Mouse (Mus musculus) neural tube, embryonic 11.5 days (tissue): Measurements from ENCODE around the gene Slc35c1. TPM values are rescaled to one million over a fixed set of nuclear protein-coding genes. Genes with fewer than 3 reads are reported as not detected.
"Not testable (repeated sequence)": the region's sequence is repeated elsewhere in the genome, so short reads cannot be mapped to it uniquely, and the experiment has no call there.

ENCODE experiments used
- ATAC-seq: fragments of 200-750 bp; cut with Nextera tagmentation; 2 replicates; pipeline ENCODE4 v1.8.0; 2017; ENCODE audit warnings: moderate number of reproducible peaks, mild to moderate bottlenecking, moderate TSS enrichment, moderate library complexity; ENCODE audit not compliant: insufficient read depth, low FRiP score, low TSS enrichment
- DNase-seq: peaks from one replicate; pipeline ENCODE4 v3.0.0-alpha.2; 2015; ENCODE audit warnings: low spot score
- H3K27ac ChIP-seq: fragments of 300-500 bp; sonication (generic); 2 replicates; pipeline ENCODE4 v1.5.1; 2014; ENCODE audit warnings: low read depth, mild to moderate bottlenecking, low read length
- H3K27me3 ChIP-seq: fragments of 300-500 bp; sonication (generic); 2 replicates; pipeline ENCODE4 v1.6.1; 2014; ENCODE audit warnings: mild to moderate bottlenecking, low read length, mixed read lengths; ENCODE audit not compliant: control insufficient read depth, insufficient read depth
- H3K36me3 ChIP-seq: fragments of 300-500 bp; sonication (generic); 2 replicates; pipeline ENCODE4 v1.6.1; 2014; ENCODE audit warnings: mild to moderate bottlenecking, low read length, moderate library complexity, mixed read lengths; ENCODE audit not compliant: control insufficient read depth, insufficient read depth
- H3K4me1 ChIP-seq: fragments of 300-500 bp; sonication (generic); 2 replicates; pipeline ENCODE4 v1.6.1; 2014; ENCODE audit warnings: low read length, mixed read lengths; ENCODE audit not compliant: control insufficient read depth, insufficient read depth
- H3K4me2 ChIP-seq: fragments of 300-500 bp; sonication (generic); 2 replicates; pipeline ENCODE4 v1.6.1; 2014; ENCODE audit warnings: low read depth, mild to moderate bottlenecking, moderate library complexity
- H3K4me3 ChIP-seq: fragments of 300-500 bp; sonication (generic); 2 replicates; pipeline ENCODE4 v1.5.1; 2014; ENCODE audit warnings: low read depth, low read length
- H3K9ac ChIP-seq: fragments of 300-500 bp; sonication (generic); 2 replicates; pipeline ENCODE4 v1.6.1; 2014; ENCODE audit warnings: mild to moderate bottlenecking, low read length
- H3K9me3 ChIP-seq: fragments of 300-500 bp; sonication (generic); 2 replicates; pipeline ENCODE4 v1.6.1; 2016; ENCODE audit warnings: low read length; ENCODE audit not compliant: control insufficient read depth
- WGBS: fragments of 180-500 bp; shearing (Covaris S2); extraction: QIAGEN DNeasy Blood & Tissue Kit; methylation state at CpG from one replicate; pipeline ENCODE4 v1.1.7; 2014; 5-methylcytosine and 5-hydroxymethylcytosine counted together
- polyA plus RNA-seq: library from polyadenylated mRNA; unstranded; fragments of >200 nt; fragmentation: Nextera tagmentation; extraction: Ambion mirVana; gene quantifications from 2 replicates; pipeline ENCODE4 v1.2.1, GENCODE M21; 2014

The Slc35c1 gene
- polyA plus RNA-seq, 1 experiment from 2014 or later = 12.7 TPM

DNA sequence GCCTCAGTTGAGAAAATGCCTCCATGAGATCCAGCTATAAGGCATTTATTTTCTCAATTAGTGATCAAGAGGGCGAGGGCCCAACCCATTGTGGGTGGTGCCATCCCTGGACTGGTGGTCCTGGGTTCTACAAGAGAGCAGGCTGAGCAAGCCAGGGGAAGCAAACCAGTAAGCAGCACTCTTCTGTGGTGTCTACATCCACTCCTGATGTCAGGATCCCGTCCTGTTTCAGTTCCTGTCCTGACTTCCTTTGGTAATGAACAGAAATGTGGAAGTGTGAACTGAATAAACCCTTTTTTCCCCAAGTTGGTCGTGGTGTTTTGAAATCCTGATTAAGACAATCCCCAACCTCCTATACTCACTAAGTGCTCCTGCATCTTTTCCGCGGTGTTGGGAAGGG is 23.2 kb upstream of the Slc35c1 start:
- Histone ChIP-seq H3K36me3 (no peaks in the 10 kb centered on the region), H3K4me2 (no peak overlapping the region), H3K4me1 (peaks cover 8% of the 10 kb centered on the region; the same call in 1 of the 2 replicates), H3K27ac (no peak overlapping the region), H3K9ac (no peak overlapping the region), H3K4me3 (no peak overlapping the region), H3K9me3 (no peaks in the 10 kb centered on the region), H3K27me3 (peaks cover 18% of the 10 kb centered on the region)
- no peak for ATAC-seq
- DNase-seq = no peak
- WGBS = 47% methylated on average over 5 of the region's 5 CpGs

DNA sequence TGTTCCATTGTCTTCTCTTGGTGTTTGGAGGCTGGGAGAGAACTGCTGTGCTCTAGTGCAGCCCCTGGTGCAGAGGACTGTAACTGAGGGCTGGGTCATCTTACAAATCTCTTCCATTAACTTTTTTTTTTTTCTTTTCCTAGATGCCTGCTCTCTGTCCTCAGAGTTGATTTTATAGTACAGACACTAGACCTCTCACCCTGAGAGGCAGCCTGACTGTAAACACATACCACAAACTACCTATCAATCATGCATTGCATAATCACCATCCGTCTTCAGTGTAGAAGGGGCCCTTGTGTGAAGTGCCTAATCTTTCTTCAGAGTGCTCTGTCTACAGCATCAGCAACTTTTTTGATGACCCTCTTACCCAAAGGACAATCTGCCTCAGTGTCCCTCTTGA is 22.2 kb upstream of the Slc35c1 start:
- no peaks in the 10 kb centered on the region for H3K36me3 ChIP-seq
- no peak overlapping the region for H3K4me2 ChIP-seq
- no peak for DNase-seq
- no peak overlapping the region for H3K4me3 ChIP-seq
- no peak overlapping the region for H3K9ac ChIP-seq
- peaks cover 8% of the 10 kb centered on the region; the same call in 1 of the 2 replicates for H3K4me1 ChIP-seq
- H3K9me3 ChIP-seq = no peaks in the 10 kb centered on the region
- no peak overlapping the region for H3K27ac ChIP-seq
- H3K27me3 ChIP-seq = peaks cover 18% of the 10 kb centered on the region
- WGBS = 88% methylated on average over 1 of the region's 1 CpGs
- no peak for ATAC-seq

DNA sequence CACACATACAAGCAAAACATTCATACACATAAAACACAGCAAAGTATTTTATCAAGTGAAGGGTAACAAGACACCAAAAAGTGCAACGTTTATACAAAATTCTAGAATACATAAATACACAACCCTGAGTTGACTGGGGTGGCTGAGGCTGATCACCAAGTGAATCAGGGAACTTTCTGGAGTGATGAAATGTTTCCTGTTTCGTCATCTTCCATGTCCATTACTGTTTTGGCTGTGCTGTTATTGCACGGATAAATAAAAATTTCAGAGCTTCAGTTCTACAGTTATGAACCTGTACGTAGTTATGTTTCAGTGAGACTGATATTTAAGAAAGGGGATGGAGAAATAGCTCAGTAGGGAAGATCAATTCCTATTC is 18.0 kb upstream of the Slc35c1 start:
- no peak overlapping the region for H3K4me2 ChIP-seq
- WGBS = 91% methylated on average over 4 of the region's 4 CpGs
- H3K4me1 ChIP-seq = no peaks in the 10 kb centered on the region
- H3K27me3 ChIP-seq = no peaks in the 10 kb centered on the region
- no peaks in the 10 kb centered on the region for H3K36me3 ChIP-seq
- no peak overlapping the region for H3K27ac ChIP-seq
- no peaks in the 10 kb centered on the region for H3K9me3 ChIP-seq
- H3K4me3 ChIP-seq = no peak overlapping the region
- H3K9ac ChIP-seq = no peak overlapping the region
- ATAC-seq (no peak), DNase-seq (no peak)

DNA sequence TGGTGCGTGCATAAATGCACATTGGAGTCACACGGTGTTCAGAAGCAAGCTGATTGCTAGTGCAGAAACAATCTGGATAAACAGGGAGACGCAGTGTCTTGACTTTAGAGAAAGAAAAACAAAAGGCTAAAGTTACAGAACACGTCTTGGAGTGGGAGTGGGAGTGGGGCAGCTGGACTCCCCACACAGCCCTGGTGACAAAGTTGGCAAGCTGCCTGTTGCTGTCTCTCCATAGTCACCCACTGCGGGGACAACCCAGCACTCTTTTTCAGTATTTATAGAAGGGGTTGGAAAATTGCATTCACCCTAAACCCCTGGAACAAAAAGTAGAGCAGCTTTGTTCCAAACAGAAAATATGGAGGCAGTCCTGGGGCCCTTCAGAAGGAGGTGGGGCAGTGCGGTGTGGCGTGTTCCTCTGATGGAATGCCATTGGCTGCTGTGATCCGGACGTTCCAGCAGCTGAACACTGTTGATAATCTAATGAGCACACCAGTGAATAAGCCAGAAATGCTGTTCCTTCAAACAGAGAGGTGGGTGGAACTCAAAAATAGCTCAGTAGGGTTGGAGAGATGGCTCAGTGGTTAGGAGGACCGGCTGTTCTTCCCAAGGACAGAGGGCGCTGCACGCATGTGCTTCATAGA is 17.5 kb upstream of the Slc35c1 start:
- H3K4me1 ChIP-seq = no peaks in the 10 kb centered on the region
- no peak overlapping the region for H3K9ac ChIP-seq
- no peak for ATAC-seq
- H3K4me3 ChIP-seq = no peak overlapping the region
- H3K27ac ChIP-seq = no peak overlapping the region
- DNase-seq = no peak
- no peaks in the 10 kb centered on the region for H3K36me3 ChIP-seq
- no peaks in the 10 kb centered on the region for H3K9me3 ChIP-seq
- no peaks in the 10 kb centered on the region for H3K27me3 ChIP-seq
- H3K4me2 ChIP-seq = no peak overlapping the region
- WGBS = 83% methylated on average over 12 of the region's 12 CpGs

GRCm38 (mm10) chr2:92476580-92476979 is 16.2 kb upstream of the Slc35c1 start:
- not testable (repeated sequence) for ATAC-seq, H3K4me1 ChIP-seq, H3K9me3 ChIP-seq, H3K4me3 ChIP-seq, H3K27me3 ChIP-seq, DNase-seq, H3K27ac ChIP-seq, H3K4me2 ChIP-seq, H3K9ac ChIP-seq, H3K36me3 ChIP-seq
- 90% methylated on average over 7 of the region's 7 CpGs for WGBS

- H3K4me2 ChIP-seq = no peak overlapping the region
- ATAC-seq (no peak), DNase-seq (no peak)
- H3K27me3 ChIP-seq = no peaks in the 10 kb centered on the region
- no peaks in the 10 kb centered on the region for H3K36me3 ChIP-seq
- 69% methylated on average over 2 of the region's 2 CpGs for WGBS
- H3K27ac ChIP-seq = no peak overlapping the region
- H3K4me1 ChIP-seq = no peaks in the 10 kb centered on the region
- no peak overlapping the region for H3K9ac ChIP-seq
- no peaks in the 10 kb centered on the region for H3K9me3 ChIP-seq
- H3K4me3 ChIP-seq = no peak overlapping the region
Observed at GRCm38 (mm10) chr2:92475711-92476110, 15.4 kb upstream of the Slc35c1 start.

DNA sequence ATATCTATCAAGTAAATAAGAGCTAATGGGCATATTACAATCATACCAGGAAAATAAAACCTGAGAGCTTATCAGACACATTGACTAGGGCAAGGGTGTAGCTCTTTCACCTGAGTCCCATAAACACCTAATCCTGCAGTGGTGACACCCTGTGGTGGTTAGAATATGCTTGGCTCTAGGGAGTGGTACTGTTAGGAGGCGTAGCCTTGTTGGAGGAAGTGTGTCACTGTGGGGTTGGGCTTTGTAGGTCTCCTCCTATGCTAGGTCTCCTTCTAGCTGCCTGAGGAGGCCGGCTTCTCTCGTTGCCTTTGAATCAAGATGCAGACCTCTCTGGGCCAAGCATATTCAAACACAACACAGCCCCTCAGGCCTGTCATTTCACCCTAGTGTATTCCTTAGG is 14.6 kb upstream of the Slc35c1 start:
- Histone ChIP-seq H3K9me3 (no peaks in the 10 kb centered on the region), H3K4me3 (no peak overlapping the region), H3K4me2 (no peak overlapping the region), H3K36me3 (no peaks in the 10 kb centered on the region), H3K4me1 (no peaks in the 10 kb centered on the region), H3K27me3 (no peaks in the 10 kb centered on the region), H3K27ac (no peak overlapping the region), H3K9ac (no peak overlapping the region)
- DNase-seq = no peak
- ATAC-seq = no peak
- 75% methylated on average over 3 of the region's 3 CpGs for WGBS

- Histone ChIP-seq H3K27me3 (no peaks in the 10 kb centered on the region), H3K9ac (no peak overlapping the region), H3K4me1 (no peaks in the 10 kb centered on the region), H3K27ac (no peak overlapping the region), H3K9me3 (no peaks in the 10 kb centered on the region), H3K4me2 (no peak overlapping the region), H3K4me3 (no peak overlapping the region), H3K36me3 (no peaks in the 10 kb centered on the region)
- DNase-seq (no peak), ATAC-seq (no peak)
- WGBS = 88% methylated on average over 12 of the region's 12 CpGs
Observed at GRCm38 (mm10) chr2:92471886-92472670, 11.7 kb upstream of the Slc35c1 start.

DNA sequence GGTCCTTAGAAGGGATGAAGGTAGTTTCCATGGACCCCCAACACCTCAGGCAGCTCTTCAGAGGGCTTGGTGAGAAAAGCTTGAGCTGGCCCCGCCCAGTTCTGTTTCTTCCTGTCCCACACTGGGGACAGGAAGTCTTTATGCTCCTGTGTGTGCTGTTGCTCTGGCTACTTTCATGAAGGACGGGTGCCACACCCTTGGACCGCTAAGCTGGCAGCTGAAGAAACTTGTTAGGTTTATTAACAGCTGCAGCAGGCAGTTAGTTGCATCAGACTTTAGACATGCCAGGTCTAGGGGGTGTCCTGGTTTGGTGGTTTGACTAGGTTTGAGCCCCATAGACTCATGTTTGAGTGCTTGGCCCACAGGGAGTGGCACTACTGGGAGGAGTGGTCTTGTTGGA is 4.4 kb upstream of the Slc35c1 start:
- no peak for DNase-seq
- ATAC-seq = no peak

More for the DNA sequence above, 4.4 kb upstream of the Slc35c1 start:
- Histone ChIP-seq H3K27ac (no peak overlapping the region), H3K4me3 (no peak overlapping the region), H3K27me3 (peaks cover 10% of the 10 kb centered on the region), H3K4me2 (no peak overlapping the region), H3K36me3 (no peaks in the 10 kb centered on the region), H3K9ac (no peak overlapping the region), H3K4me1 (0 out of 2 replicates have a peak, but pooled peaks cover 5% of the 10 kb centered on the region), H3K9me3 (no peaks in the 10 kb centered on the region)
- 70% methylated on average over 3 of the region's 3 CpGs for WGBS
